Mouse (Mus musculus) heart, postnatal 0 days (tissue): Measurements from ENCODE around the gene Fcgr3.
A peak's percentile ranks its signal among the peaks of the same experiment; 100 is the strongest.

Source experiments
- CTCF ChIP-seq: IDR thresholded peaks from 2 replicates; pipeline ENCODE4 v1.5.1; 2016; ENCODE audit warnings: antibody characterized with exemption, control low read depth, low read depth
- EP300 ChIP-seq: IDR thresholded peaks from 2 replicates; pipeline ENCODE4 v1.6.1; 2016; ENCODE audit warnings: antibody characterized with exemption, low read depth

DNA sequence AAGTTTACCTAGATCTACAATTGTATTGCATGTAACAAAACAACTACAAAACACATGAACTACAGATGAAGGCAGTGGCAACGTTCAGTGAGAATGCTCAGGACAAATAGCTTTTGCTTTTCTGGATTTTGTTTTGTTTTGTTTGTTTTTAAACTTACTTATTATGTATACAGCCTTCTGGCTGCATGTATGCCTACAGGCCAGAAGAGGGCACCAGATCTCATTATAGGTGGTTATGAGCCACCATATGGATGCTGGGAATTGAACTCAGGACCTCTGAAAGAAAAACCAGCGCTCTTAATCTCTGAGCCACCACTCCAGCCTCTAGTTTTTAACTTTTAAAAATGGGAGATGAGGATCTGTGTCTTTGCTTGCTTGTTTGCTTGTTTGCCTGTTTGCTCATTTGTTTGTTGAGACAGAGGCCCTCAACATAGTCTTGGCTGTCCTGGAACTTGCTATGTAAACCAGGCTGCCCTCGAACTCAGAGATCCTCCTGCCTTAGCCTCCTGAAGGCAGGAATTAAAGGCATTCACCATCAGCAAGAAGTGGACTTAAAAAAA lies 21.1 kb downstream of the Fcgr3 start:
- TF ChIP-seq CTCF (0 out of 2 replicates have a peak, but pooled peaks have one; percentile 10), EP300 (no peak)
